Mouse (Mus musculus) myocyte (in vitro differentiated cells): ENCODE results near the gene Nhlrc3. TPM values are rescaled to one million over a fixed set of nuclear protein-coding genes. Genes with fewer than 3 reads are reported as not detected.

ENCODE experiments used
- H3K27me3 ChIP-seq: one replicate; pipeline ENCODE4 v1.6.1; 2011; ENCODE audit not compliant: control insufficient read depth, insufficient read depth, insufficient read length
- H3K36me3 ChIP-seq: one replicate; pipeline ENCODE4 v1.6.1; 2011; ENCODE audit not compliant: control insufficient read depth, insufficient read depth
- H3K4me2 ChIP-seq: one replicate; pipeline ENCODE4 v1.6.1; 2011; ENCODE audit warnings: low read depth, control low read depth
- H3K4me3 ChIP-seq: one replicate; pipeline ENCODE4 v1.5.1; 2011; ENCODE audit warnings: mild to moderate bottlenecking, control low read depth, moderate library complexity
- H3K79me2 ChIP-seq: one replicate; pipeline ENCODE4 v1.6.1; 2011; ENCODE audit not compliant: control insufficient read depth, insufficient read depth
- H3ac ChIP-seq: one replicate; pipeline ENCODE4 v1.6.1; 2011; ENCODE audit not compliant: control insufficient read depth, insufficient read length
- CEBPB ChIP-seq: IDR thresholded peaks from 2 replicates; pipeline ENCODE4 v1.6.1; 2011; ENCODE audit warnings: mild to moderate bottlenecking, moderate library complexity; ENCODE audit not compliant: poor library complexity, insufficient read depth, severe bottlenecking
- E2F4 ChIP-seq: IDR thresholded peaks from one replicate; pipeline ENCODE4 v1.6.1; 2011; ENCODE audit warnings: mild to moderate bottlenecking, control low read depth, moderate library complexity; ENCODE audit not compliant: insufficient read depth
- MAX ChIP-seq: IDR thresholded peaks from one replicate; pipeline ENCODE4 v1.6.1; 2011; ENCODE audit warnings: low read depth, mild to moderate bottlenecking, control low read depth
- MYOD1 ChIP-seq, 3 experiments: IDR thresholded peaks; one replicate each; pipeline ENCODE4 v1.6.1; 2011; ENCODE audit warnings: control low read depth in 2 of 3, low read depth in 2 of 3, mild to moderate bottlenecking in 2 of 3, moderate library complexity in 1 of 3; ENCODE audit not compliant: insufficient read length in 2 of 3, control insufficient read depth in 1 of 3
- MYOG ChIP-seq, 3 experiments: IDR thresholded peaks; one replicate each; pipeline ENCODE4 v1.6.1; 2011; ENCODE audit warnings: control low read depth in 2 of 3, low read depth in 2 of 3, mild to moderate bottlenecking in 2 of 3; ENCODE audit not compliant: insufficient read length in 2 of 3, control insufficient read depth in 1 of 3, insufficient read depth in 1 of 3
- POLR2A ChIP-seq: IDR thresholded peaks from one replicate; pipeline ENCODE4 v1.6.1; 2011; ENCODE audit warnings: low read depth, mild to moderate bottlenecking, control low read depth, moderate library complexity; ENCODE audit not compliant: insufficient read length
- POLR2AphosphoS2 ChIP-seq: IDR thresholded peaks from one replicate; pipeline ENCODE4 v1.6.1; 2011; ENCODE audit warnings: low read depth, control low read depth; ENCODE audit not compliant: insufficient read length
- REST ChIP-seq: IDR thresholded peaks from one replicate; pipeline ENCODE4 v1.6.1; 2011; ENCODE audit warnings: mild to moderate bottlenecking, control low read depth, moderate library complexity; ENCODE audit not compliant: insufficient read depth, insufficient read length
- SRF ChIP-seq: IDR thresholded peaks from one replicate; pipeline ENCODE4 v1.6.1; 2011; ENCODE audit warnings: low read depth; ENCODE audit not compliant: control insufficient read depth, insufficient read length
- TCF12 ChIP-seq: IDR thresholded peaks from one replicate; pipeline ENCODE4 v1.6.1; 2011; ENCODE audit warnings: mild to moderate bottlenecking, control low read depth; ENCODE audit not compliant: poor library complexity, insufficient read depth, severe bottlenecking
- TCF3 ChIP-seq: IDR thresholded peaks from one replicate; pipeline ENCODE4 v1.6.1; 2011; ENCODE audit warnings: low read depth, control low read depth; ENCODE audit not compliant: insufficient read length
- USF1 ChIP-seq: IDR thresholded peaks from one replicate; pipeline ENCODE4 v1.6.1; 2011; ENCODE audit warnings: low read depth, mild to moderate bottlenecking, control low read depth, moderate library complexity
- polyA plus RNA-seq: library from polyadenylated mRNA; unstranded; fragments of >200 nt; fragmentation: generic; extraction: Trizol; gene quantifications from one replicate; pipeline ENCODE4 v1.2.1, GENCODE M21; 2012; ENCODE audit warnings: missing spikeins

Nhlrc3 gene
- polyA plus RNA-seq, 1 experiment = 3.7 TPM

- TF ChIP-seq TCF12 = no peak
- no peak for TF ChIP-seq SRF
- TF ChIP-seq TCF3 = no peak
- TF ChIP-seq CEBPB = no peak
- no peak for TF ChIP-seq MAX
- TF ChIP-seq REST = no peak
- TF ChIP-seq USF1 = no peak
- TF ChIP-seq MYOG (IDR thresholded peaks at IDR 0.05; ENCODE audit: control insufficient read depth in 1 of 3, insufficient read depth in 1 of 3, insufficient read length in 2 of 3, low read depth in 2 of 3) = no peak
- no peak for TF ChIP-seq POLR2A
- no peak for TF ChIP-seq POLR2AphosphoS2
- TF ChIP-seq E2F4 = no peak
- no peak for TF ChIP-seq MYOD1 (IDR thresholded peaks at IDR 0.05; ENCODE audit: control insufficient read depth in 1 of 3, insufficient read length in 2 of 3, low read depth in 2 of 3)
- Histone ChIP-seq H3ac (no peak overlapping the region), H3K36me3 (peaks cover 35% of the 10 kb centered on the region), H3K4me2 (no peak overlapping the region), H3K79me2 (no peaks in the 10 kb centered on the region), H3K4me3 (no peak overlapping the region), H3K27me3 (no peaks in the 10 kb centered on the region)
These were observed 9.8 kb downstream of the Nhlrc3 start for GRCm38 (mm10) chr3:53453346-53453745.

GRCm38 (mm10) chr3:53452351-53452750 is 10.8 kb downstream of the Nhlrc3 start:
- Histone ChIP-seq H3K27me3 (no peaks in the 10 kb centered on the region), H3K79me2 (no peaks in the 10 kb centered on the region), H3K36me3 (peaks cover 37% of the 10 kb centered on the region), H3ac (no peak overlapping the region), H3K4me3 (no peak overlapping the region), H3K4me2 (no peak overlapping the region)
- TF ChIP-seq CEBPB (no peak), POLR2AphosphoS2 (no peak), E2F4 (no peak), POLR2A (no peak), REST (no peak), MYOD1 (IDR thresholded peaks at IDR 0.05; ENCODE audit: control insufficient read depth in 1 of 3, insufficient read length in 2 of 3, low read depth in 2 of 3) (no peak), USF1 (no peak), SRF (no peak), TCF3 (no peak), MYOG (IDR thresholded peaks at IDR 0.05; ENCODE audit: control insufficient read depth in 1 of 3, insufficient read depth in 1 of 3, insufficient read length in 2 of 3, low read depth in 2 of 3) (no peak), TCF12 (no peak)

GRCm38 (mm10) chr3:53450666-53451065 is 12.5 kb downstream of the Nhlrc3 start:
- H3K79me2 ChIP-seq = no peaks in the 10 kb centered on the region
- no peak for TF ChIP-seq MAX
- no peak for TF ChIP-seq MYOG (IDR thresholded peaks at IDR 0.05; ENCODE audit: control insufficient read depth in 1 of 3, insufficient read depth in 1 of 3, insufficient read length in 2 of 3, low read depth in 2 of 3)
- TF ChIP-seq TCF3 = no peak
- TF ChIP-seq SRF = no peak
- TF ChIP-seq E2F4 = no peak

DNA sequence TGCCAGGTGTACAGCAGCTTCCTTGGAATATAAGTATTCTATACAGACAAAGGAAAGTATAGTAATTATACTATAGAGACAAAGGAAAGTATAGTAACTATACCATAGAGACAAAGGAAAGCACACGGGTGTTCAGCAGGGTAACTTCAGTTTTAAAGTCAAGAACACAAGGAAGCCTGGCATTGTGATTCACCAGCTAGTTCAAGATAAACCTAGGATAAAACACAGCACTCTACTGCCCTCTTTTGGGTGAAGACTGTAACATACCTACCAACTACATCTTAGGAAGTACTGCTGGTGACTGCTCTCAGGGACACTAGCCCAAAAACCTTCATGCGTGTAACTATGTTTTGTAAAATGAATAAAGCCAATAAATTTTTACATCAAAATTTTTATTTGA is 14.9 kb downstream of the Nhlrc3 start:
- Histone ChIP-seq H3K4me2 (no peak overlapping the region), H3K27me3 (no peaks in the 10 kb centered on the region), H3ac (no peak overlapping the region), H3K4me3 (no peak overlapping the region), H3K36me3 (peaks cover 17% of the 10 kb centered on the region), H3K79me2 (no peaks in the 10 kb centered on the region)
- TF ChIP-seq POLR2AphosphoS2 (no peak), TCF3 (no peak), E2F4 (no peak), TCF12 (no peak), MYOD1 (IDR thresholded peaks at IDR 0.05; ENCODE audit: control insufficient read depth in 1 of 3, insufficient read length in 2 of 3, low read depth in 2 of 3) (no peak), POLR2A (no peak), USF1 (no peak), MYOG (IDR thresholded peaks at IDR 0.05; ENCODE audit: control insufficient read depth in 1 of 3, insufficient read depth in 1 of 3, insufficient read length in 2 of 3, low read depth in 2 of 3) (no peak), MAX (no peak), CEBPB (no peak), SRF (no peak), REST (no peak)

More at GRCm38 (mm10) chr3:53450666-53451065, 12.5 kb downstream of the Nhlrc3 start:
- Histone ChIP-seq H3K4me3 (no peak overlapping the region), H3K4me2 (no peak overlapping the region), H3K27me3 (no peaks in the 10 kb centered on the region), H3K36me3 (peaks cover 31% of the 10 kb centered on the region), H3ac (no peak overlapping the region)

DNA sequence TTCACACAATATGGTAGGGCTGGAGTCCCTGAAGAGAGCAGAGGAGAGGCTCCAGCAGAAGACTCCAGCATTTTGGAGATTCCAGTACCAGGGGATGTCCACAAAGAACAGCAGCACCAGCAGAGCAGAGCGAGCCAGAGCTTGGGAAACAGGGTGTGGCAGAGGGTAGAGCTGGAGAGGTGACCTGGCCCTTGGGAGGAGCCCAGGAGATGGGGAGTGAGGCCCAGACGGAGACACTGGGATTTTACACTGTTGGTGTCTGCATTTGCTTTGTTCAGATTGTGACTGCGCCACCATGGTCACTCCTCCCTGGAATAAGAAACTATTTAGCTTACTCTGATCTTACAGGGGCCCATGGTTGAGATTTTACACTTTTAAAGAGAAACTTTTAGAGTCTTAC is 16.3 kb downstream of the Nhlrc3 start:
- H3K36me3 ChIP-seq = peaks cover 10% of the 10 kb centered on the region
- H3K27me3 ChIP-seq = no peaks in the 10 kb centered on the region
- H3K4me2 ChIP-seq = no peak overlapping the region
- no peak overlapping the region for H3ac ChIP-seq
- TF ChIP-seq MYOG (IDR thresholded peaks at IDR 0.05; ENCODE audit: control insufficient read depth in 1 of 3, insufficient read depth in 1 of 3, insufficient read length in 2 of 3, low read depth in 2 of 3) = no peak
- no peak for TF ChIP-seq POLR2A
- TF ChIP-seq CEBPB = no peak
- no peak for TF ChIP-seq TCF3
- no peak for TF ChIP-seq MYOD1 (IDR thresholded peaks at IDR 0.05; ENCODE audit: control insufficient read depth in 1 of 3, insufficient read length in 2 of 3, low read depth in 2 of 3)
- TF ChIP-seq REST = no peak
- TF ChIP-seq E2F4 = no peak
- TF ChIP-seq MAX = no peak
- TF ChIP-seq SRF = no peak
- TF ChIP-seq TCF12 = no peak
- no peak for TF ChIP-seq USF1
- no peak for TF ChIP-seq POLR2AphosphoS2
- H3K4me3 ChIP-seq = no peak overlapping the region
- no peaks in the 10 kb centered on the region for H3K79me2 ChIP-seq
